Mouse (Mus musculus) spleen, postnatal 10 days (tissue): ENCODE data around the gene Gm11020.

Source experiments
- DNase-seq, 2 experiments: peaks; one replicate each; pipeline ENCODE4 v3.0.0; 2021 to 2022; ENCODE audit warnings: low spot score in 2 of 2

Gm11020 gene

DNA sequence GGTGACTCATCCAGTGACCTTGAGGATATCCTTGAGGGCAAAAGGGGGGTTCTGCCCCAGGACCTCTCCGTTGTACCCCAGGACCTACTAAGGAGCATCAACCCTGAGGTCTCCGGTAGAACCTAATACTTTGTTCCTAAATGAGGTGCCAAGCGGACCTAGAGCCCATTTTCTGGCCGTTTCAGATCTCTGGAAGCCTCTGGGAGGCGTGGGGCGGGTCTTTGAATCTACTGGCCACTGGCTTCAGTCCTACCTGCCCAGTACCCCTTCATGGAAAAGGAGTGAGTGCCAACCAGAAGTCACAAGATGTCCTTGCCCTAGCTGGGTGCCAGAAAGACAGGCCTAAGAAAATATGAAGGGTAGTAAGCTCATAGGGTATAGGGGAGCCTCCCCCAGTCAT is 20.3 kb downstream of the Gm11020 start:
- DNase-seq, result no peak

DNA sequence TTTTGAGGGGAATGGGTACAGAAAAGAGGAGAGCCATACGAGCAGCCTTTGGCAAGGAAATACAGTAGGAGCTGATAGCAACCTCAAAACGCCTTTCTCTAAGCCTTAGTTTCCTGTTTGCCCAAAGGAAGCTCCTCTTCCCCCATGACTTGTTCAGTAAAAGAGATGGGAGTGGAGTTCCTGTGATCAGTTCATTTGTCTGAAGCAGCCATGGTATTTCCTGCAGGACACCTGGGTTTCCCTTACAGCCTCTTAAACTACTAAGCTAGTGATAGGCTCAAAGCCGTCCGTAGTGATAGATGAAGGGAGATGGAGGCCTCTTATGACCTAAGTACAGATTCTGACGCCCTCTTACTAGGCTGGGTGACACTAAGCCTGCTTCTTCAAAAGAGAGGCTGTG is 21.1 kb downstream of the Gm11020 start:
- no peak for DNase-seq

DNA sequence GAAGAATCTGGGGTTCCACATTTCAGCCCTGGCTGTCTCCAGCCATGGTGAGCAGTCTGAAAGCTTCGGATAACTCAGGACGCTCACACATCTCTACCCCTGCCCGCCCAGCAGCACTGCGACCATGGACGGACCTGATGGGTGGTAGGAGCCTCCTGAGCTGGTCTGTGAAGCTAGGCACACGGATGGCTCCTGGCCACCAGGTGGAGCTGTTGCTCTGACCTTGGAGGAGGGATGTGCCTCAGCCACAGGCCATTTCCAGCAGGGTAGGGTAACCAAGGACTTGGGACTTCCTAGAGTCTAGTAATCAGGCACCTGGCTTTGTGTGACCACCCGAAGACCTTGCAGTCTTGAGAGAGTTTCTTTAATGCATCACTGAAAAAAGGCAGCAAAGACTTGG is 22.6 kb downstream of the Gm11020 start:
- DNase-seq, result peak; percentile 71 to 87

DNA sequence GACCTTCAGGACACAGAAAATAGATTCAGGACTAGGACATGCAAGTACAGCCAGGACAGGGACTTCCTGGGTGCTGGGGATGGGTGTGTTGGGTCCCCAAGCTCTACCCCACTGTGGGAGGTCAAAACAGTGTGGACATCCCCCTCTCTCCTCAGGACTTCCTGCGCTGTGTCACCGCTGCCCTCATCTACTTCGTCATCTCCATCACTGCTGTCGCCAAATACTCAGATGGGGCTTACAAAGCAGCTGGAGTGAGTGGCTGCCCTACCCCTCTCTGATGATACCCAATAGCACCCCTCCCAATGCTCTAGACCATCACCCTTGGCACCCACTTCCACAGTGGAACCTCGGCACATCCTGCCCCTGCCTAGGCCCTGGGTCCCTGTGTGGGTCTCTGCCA is 23.3 kb downstream of the Gm11020 start:
- no peak for DNase-seq

DNA sequence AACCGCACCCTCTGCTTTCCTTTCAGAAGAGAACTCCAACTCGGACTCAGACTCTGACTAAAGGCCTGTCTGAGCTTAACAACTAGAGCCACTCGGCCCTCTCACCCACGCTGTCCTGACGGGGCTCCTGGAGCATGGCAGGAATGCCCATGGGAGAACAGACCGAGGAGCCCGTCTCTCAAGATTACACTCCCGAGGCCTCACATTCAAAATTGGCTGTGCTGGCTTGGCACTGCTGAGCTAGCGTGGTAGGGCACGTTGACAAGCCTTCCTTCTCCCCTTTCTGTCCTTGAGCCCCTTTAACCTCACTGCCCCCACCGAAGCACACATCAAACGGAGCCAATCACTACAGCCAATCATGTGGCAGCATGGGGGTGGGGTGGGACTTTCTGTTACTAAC is 25.3 kb downstream of the Gm11020 start:
- DNase-seq, result no peak

DNA sequence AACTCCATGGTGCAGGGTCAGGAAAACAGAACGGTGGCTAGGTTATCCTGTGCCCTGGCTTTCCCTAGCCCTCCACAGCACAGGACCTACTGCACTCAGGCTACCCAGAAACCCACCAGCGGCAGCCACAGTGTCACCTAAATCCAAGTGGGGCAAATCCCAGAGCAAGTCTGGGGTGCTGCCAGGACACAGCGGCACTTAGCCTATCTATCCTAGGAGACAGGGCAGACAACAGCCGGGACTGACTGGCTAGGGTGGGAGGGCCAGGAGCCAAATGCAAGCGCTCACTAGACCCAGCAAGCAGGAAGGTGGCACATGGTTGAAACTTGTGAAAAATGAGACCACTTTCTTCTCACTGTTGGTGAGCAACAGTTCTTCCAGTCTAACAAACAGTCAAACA is 27.6 kb downstream of the Gm11020 start:
- DNase-seq, result no peak

DNA sequence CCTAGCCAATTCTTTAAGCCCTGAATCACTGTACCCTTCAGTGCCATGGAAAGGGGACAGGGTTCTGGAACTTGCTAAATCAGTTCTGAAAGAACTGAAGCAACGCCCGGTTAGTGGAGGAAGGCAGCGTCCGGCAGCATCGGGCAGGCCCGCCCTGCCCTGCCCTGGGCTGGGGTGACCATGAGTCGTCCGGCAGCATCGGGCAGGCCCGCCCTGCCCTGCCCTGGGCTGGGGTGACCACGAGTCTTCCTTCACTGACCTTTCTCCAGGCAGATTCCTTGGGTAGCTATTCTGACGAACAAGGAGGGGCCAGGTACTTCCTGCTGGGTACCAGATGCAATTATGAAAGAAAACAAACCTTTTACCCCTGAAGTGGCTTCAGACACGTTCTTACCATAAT is 28.7 kb downstream of the Gm11020 start:
- no peak for DNase-seq

DNA sequence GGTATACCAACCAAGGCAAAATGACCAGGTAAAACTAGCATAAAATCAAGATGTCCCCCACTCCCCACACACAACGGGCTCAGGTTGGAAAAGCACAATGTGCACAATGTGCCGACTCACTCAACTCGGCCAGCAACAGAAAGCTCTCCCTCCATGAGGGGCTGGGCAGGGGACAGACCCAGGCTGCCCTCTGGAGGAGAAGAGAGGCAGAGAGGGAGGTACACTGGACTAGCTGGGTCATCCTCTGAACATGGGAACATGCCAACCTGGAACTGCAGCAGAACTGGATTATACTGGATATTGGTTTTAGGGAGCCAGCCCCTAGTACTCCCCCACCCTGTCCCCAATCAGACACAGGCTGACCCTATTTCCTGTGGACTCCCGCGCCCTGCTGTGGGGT is 31.8 kb downstream of the Gm11020 start:
- DNase-seq, result no peak

DNA sequence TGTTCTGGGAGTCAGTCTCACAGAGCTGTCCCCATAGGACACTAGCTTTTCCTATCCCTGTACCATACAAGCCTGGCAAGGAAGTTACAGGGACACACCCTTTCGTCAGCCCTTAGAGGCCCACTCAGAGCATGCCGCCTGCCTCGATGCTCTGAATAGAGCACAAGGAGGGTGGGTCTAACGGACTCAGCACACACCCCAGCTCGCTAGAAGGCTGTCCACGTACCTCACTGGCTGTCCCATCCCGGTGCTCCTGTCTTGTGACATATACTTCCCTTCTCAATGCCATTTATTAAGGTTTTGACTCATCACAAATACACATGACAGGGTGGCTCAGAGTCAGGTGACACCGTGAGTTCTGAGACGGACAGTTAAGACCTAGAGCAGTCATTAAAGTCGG is 33.1 kb downstream of the Gm11020 start:
- DNase-seq, result no peak

DNA sequence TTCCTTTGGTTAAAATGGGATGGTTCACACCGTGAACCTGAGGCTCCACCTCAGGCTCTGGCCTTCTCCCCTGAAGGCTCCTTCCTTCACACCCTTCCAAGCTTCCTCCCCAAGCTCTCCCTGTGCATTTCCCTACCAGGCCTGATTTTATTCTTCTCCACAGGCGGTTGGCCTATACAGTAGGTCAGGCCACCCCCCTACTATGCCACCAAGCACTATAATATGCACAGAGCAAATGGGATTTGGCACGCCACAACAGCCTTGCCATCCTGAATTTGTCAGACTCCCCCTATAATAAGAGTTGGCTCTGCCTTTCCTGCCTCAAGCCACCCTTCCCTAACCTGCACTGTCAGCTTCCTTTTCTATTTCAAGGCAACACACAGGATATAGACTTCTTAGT is 37.3 kb downstream of the Gm11020 start:
- DNase-seq, result no peak

DNA sequence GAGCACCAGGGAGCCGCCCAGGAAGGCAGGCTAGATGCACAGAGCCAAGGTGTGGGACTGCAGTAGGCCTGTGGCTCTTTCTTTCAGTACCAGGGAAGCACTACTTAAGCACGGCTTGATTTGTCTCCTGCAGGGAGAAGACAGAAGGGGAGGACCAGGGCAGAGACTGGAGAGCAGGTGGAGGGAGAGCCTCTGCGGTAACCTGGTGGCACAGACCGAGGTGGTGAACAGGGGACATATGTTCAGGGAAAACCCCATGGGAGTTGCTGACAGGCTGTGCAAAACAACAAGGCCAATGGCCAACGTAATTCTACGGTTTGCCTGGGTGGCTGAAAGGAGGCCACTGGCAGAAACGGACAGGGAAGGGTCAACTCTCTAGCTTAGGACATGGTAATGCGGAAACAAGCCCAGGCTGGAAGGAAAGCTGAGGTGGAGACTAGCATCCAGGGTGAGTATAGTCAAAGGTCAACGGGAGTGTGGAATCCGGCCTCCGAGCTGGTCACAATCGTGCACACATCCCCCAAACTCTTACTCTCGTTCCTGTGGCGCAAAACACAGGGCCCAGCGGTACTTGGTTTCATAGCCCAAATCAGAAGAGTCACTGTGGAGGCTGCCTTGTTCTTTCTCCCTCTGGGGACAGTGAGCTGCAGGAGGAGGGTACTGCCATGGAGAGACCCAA is 38.5 kb downstream of the Gm11020 start:
- DNase-seq, result no peak

DNA sequence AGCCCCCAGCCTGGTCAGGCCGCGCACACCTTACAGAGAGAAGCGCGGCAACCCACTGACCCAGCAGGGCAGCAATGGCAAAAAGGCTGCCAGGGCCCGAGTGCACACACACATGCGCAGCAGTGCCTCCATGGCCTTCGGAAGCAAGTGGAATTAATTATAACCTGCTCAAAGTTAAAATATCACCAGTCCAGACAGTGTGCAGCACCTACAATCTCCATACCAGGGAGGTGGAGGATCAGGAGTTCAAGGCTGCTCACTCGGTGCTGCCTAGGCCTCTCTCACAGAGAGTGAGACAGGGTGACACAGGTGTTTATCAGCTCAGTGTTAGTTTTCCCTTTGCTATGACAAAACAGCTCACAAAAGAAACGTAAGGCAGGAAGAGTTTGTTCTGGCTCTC is 44.3 kb downstream of the Gm11020 start:
- no peak for DNase-seq

DNA sequence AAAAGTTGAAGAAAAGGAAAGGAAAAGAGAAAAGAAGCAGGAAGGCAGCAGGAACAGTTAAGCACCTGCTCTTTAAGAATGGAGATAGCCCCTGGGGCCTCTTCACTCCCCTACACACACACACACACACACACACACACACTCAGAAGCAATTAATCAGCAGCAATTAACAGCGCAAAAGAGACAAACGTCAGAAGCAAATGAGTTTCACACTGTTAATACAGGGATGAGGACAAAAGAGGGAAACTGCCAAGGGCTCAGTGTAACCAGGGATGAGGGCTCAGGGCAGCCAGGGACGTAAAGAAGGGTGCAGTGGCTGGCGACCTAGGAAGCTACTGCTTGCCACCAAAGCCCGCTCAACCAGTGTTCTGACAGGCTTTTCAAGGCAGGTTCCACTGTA is 46.0 kb downstream of the Gm11020 start:
- DNase-seq, result no peak

DNA sequence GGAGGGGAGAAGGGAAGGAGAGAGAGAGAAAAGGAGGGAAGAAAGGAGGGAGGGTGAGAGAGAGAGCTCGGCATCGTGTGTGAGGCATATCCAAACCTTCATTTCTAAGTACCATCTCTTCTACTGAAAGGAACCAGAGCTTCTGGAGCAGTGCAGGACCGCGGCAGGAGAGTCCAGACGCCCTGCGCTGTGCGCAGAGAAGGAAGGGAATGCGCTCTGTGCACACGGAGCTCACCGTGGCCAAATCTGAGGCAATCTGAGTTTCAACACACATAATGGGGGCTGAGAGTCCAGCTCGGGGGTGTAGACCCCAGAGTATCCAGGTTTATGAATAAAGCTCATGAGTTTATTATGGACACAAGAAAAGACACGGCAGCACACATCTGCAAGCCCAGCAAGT is 48.2 kb downstream of the Gm11020 start:
- no peak for DNase-seq

DNA sequence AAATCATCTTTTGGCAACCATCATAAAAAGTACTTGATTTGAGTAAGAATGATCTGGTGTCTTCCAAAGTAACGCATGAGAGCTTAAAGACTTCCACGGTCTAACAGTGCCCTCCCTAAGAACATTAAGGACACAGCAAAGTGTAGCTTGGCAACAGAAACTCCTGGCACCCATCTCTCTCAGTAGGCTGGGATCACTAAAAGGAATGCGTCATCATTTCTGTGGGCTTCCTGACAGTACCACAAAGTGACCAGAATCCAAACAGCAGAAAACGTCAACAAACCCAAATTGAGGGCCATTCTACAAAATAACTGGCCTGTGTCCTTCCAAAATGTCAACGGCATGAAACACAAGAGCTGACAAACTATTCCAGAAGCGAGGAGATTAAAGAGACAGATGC is 48.7 kb downstream of the Gm11020 start:
- no peak for DNase-seq

DNA sequence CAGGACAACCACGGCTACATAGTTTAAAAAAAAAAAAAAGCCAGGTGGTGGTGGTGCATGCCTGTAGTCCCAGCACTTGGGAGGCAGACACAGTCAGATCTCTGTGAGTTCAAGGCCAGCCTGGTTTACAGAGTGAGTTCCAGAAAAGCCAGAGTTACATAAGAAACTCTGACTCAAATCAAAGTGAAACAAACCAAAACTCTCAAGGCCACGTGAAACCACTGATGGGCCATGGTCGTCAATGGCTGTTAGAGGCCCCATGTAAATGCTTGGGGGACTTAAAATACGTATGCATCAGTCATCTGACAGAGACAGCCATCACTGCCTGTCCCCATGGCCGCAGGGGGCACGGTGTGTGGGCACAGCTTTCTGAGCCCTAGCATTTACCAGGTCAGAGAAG is 49.8 kb downstream of the Gm11020 start:
- DNase-seq, result no peak
